8 mouse cellular contexts compared by ENCODE assay signal in genomic region chr9:63755671-63756543, GRCm38 (mm10). TPM values are rescaled to one million over a fixed set of nuclear protein-coding genes. Genes with fewer than 3 reads are reported as not detected.
DNase-seq lines count a peak whose midpoint lies in the region; ATAC-seq and TF ChIP-seq lines count a peak whose summit lies in the region.

No protein-coding gene starts in this region.

- 18% methylated on average over 15 of the region's 15 CpGs for WGBS in hindbrain, embryonic 16.5 days
- WGBS in midbrain, postnatal 0 days = 22% methylated on average over 15 of the region's 15 CpGs

- no peak for TF ChIP-seq CTCF in midbrain, postnatal 0 days (IDR thresholded peaks at IDR 0.05)

- H3K27me3 ChIP-seq in hindbrain, embryonic 16.5 days (replicated peaks; ENCODE audit: control insufficient read depth, insufficient read depth, low read length) = no peaks in the 10 kb centered on the region; the same call in 1 of the 2 replicates
- no peaks in the 10 kb centered on the region for H3K27me3 ChIP-seq in midbrain, postnatal 0 days (ENCODE audit: insufficient read depth, low read length)

- H3K9me3 ChIP-seq in hindbrain, embryonic 16.5 days (ENCODE audit: control insufficient read depth, low read length) = no peaks in the 10 kb centered on the region
- no peaks in the 10 kb centered on the region for H3K9me3 ChIP-seq in midbrain, postnatal 0 days (ENCODE audit: low read length)

- peak overlapping the region; percentile 99 for H3K4me2 ChIP-seq in hindbrain, embryonic 16.5 days (ENCODE audit: low read length)
- peak overlapping the region; percentile 99 for H3K4me2 ChIP-seq in midbrain, postnatal 0 days (ENCODE audit: low read depth, low read length, poor library complexity, severe bottlenecking)

- peak; percentile 27 for DNase-seq in adrenal gland, adult 2 months
- no peak for DNase-seq in adrenal gland, postnatal 4 days (ENCODE audit: low spot score in 2 of 2)
- peak; percentile 38 for DNase-seq in thymus, postnatal 0 days (ENCODE audit: low spot score)
- DNase-seq in thymus, adult 18-20 months = no peak
- no peak for DNase-seq in midbrain, postnatal 0 days (ENCODE audit: low spot score)
- DNase-seq in layer of hippocampus, postnatal 25 days (ENCODE audit: extremely low spot score in 1 of 2, low spot score in 1 of 2) = no peak
- DNase-seq in urinary bladder, postnatal 36 days (ENCODE audit: low spot score in 2 of 2) = no peak

- H3K27ac ChIP-seq in hindbrain, embryonic 16.5 days (ENCODE audit: low read depth, low read length) = no peak overlapping the region; the same call in 1 of the 2 replicates
- H3K27ac ChIP-seq in midbrain, postnatal 0 days (ENCODE audit: low read depth, low read length) = no peak overlapping the region

- H3K9ac ChIP-seq in hindbrain, embryonic 16.5 days (ENCODE audit: low read depth, low read length) = peak overlapping the region; percentile 72
- H3K9ac ChIP-seq in midbrain, postnatal 0 days (replicated peaks; ENCODE audit: low read length, poor library complexity, severe bottlenecking) = no peak overlapping the region

- ATAC-seq in hindbrain, embryonic 16.5 days = no peak
- ATAC-seq in midbrain, postnatal 0 days (ENCODE audit: low FRiP score) = no peak

- peaks cover 36% of the 10 kb centered on the region for H3K4me1 ChIP-seq in hindbrain, embryonic 16.5 days (ENCODE audit: control insufficient read depth, insufficient read depth, low read depth, low read length)
- peaks cover 9% of the 10 kb centered on the region for H3K4me1 ChIP-seq in midbrain, postnatal 0 days (ENCODE audit: insufficient read depth, low read length)

- H3K36me3 ChIP-seq in hindbrain, embryonic 16.5 days (ENCODE audit: control insufficient read depth, insufficient read depth, low read length) = no peaks in the 10 kb centered on the region
- H3K36me3 ChIP-seq in midbrain, postnatal 0 days (ENCODE audit: insufficient read depth, low read length) = no peaks in the 10 kb centered on the region

- peak overlapping the region; percentile 60 for H3K4me3 ChIP-seq in hindbrain, embryonic 16.5 days (ENCODE audit: low read length)
- H3K4me3 ChIP-seq in midbrain, postnatal 0 days (ENCODE audit: low read depth, low read length) = peak overlapping the region; percentile 69

RNA-seq across cellular contexts. Expression of gene Smad3, which starts 1.9 kb away (rescaled TPM):
- total RNA-seq in adrenal gland, adult 2 months (2021) = 10 to 100 TPM; 30.4 to 33.7 TPM
- 29.5 and 41.9 TPM in 2 replicates for polyA plus RNA-seq in adrenal gland, adult 2 months (2012; rRNA removed)
- total RNA-seq in adrenal gland, postnatal 4 days (2021) = 10 to 100 TPM; 39.6 to 43.5 TPM
- polyA plus RNA-seq in thymus, postnatal 0 days (2015; fragmentation: Nextera tagmentation; extraction: Ambion mirVana) = 18.5 and 21.1 TPM in 2 replicates
- polyA plus RNA-seq in hindbrain, embryonic 16.5 days (2015; fragmentation: Nextera tagmentation; extraction: Ambion mirVana) = 7.7 and 9.3 TPM in 2 replicates
- total RNA-seq in midbrain, postnatal 0 days (2014; rRNA removed) = 13.2 and 20.6 TPM in 2 replicates
- 4.0 TPM in 2 replicates for polyA plus RNA-seq in midbrain, postnatal 0 days (2015; fragmentation: Nextera tagmentation; extraction: Ambion mirVana)
- total RNA-seq in layer of hippocampus, postnatal 25 days (2021) = 10 to 100 TPM; 38.0 to 44.6 TPM

Comparison
In these comparisons a context has a peak if more than half of its experiments do, and no peak if none do; other contexts are left out.
1. DNase-seq: peak in adrenal gland, adult 2 months (single experiment) and thymus, postnatal 0 days (single experiment); none in adrenal gland, postnatal 4 days (0 of 2), thymus, adult 18-20 months (0 of 2), midbrain, postnatal 0 days (single experiment), layer of hippocampus, postnatal 25 days (0 of 2) and urinary bladder, postnatal 36 days (0 of 2).